Mouse (Mus musculus) brain, embryonic 14.5 days (tissue): ENCODE data around the gene Lcp2. TPM values are rescaled to one million over a fixed set of nuclear protein-coding genes. Genes with fewer than 3 reads are reported as not detected.

Experiments
- DNase-seq: peaks from one replicate; pipeline ENCODE4 v3.0.0-alpha.2; 2011; ENCODE audit warnings: low read depth
- CTCF ChIP-seq: fragments of 200-500 bp; IDR thresholded peaks from 2 replicates; pipeline ENCODE4 v1.5.1; 2012; ENCODE audit warnings: inconsistent platforms, mild to moderate bottlenecking, moderate library complexity, borderline replicate concordance; ENCODE audit not compliant: insufficient read depth, insufficient read length; ENCODE audit errors: extremely low read depth
- POLR2A ChIP-seq: fragments of 200-500 bp; IDR thresholded peaks from 2 replicates; pipeline ENCODE4 v1.6.1; 2012; ENCODE audit warnings: mild to moderate bottlenecking, inconsistent platforms, borderline replicate concordance; ENCODE audit not compliant: poor library complexity, insufficient read depth, insufficient read length, severe bottlenecking; ENCODE audit errors: extremely low read depth
- polyA plus RNA-seq: library from polyadenylated mRNA; depleted of rRNA; stranded (reverse); fragments of >200 nt; gene quantifications from 2 replicates; pipeline ENCODE4 v1.2.3, GENCODE M21; 2012

Lcp2 gene
- polyA plus RNA-seq, 1 experiment = 2.1 TPM

GRCm38 (mm10) chr11:34010859-34011172, 35.9 kb upstream of the Lcp2 start:
- TF ChIP-seq POLR2A (no peak), CTCF (no peak)
- DNase-seq = peak; percentile 26

DNA sequence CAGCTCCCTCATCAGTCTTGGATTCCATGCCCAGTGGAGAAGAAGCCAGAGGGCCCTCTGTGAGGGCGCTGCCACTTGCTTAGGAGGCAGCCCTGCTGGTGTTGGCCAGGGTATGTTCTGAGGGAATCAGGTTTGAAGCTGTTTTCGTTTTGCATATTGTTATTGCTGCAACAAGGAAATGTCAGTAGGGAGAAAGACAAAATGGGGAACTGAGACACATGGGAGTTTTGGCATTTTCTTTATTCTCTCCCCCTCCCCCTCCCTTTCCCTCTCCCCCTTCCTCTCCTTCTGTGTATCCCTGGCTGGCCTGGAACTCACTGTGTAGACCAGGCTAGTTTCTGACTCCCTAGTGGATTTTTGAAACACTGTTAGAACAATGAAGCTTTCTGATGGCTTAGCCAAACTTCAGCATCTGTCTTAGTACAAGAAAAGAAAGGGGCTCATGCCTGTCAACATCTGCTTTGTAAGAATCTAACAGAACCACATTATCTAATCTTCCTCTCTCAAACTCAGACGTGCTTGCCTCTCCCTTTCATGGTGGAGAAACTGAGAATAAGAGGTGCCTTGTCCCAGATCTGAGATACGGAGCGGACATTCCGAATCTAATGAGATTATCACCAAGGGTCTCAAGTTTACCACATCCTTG, 34.6 kb upstream of the Lcp2 start:
- TF ChIP-seq POLR2A (no peak), CTCF (no peak)
- DNase-seq = no peak

GRCm38 (mm10) chr11:34025091-34025490, 21.6 kb upstream of the Lcp2 start:
- DNase-seq = no peak
- TF ChIP-seq POLR2A = no peak
- TF ChIP-seq CTCF = no peak

DNA sequence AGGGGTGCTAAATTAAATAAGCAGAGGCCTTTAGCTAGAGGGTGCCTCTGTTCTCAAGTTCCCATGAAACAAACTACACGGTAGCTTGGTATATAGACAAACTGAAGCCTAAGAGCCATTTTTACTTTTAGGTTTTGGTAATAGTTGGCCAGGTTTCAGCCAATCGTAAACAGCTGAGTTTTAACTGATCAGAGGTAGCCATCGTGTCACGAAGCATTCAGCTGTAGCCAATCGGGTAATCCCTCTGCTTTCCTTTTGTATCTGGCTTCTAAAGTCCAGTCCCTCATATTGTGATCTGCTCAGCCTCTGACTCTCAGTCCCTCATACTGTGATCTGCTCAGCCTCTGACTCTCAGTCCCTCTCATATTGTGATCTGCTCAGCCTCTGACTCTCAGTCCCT, 17.1 kb upstream of the Lcp2 start:
- no peak for DNase-seq
- TF ChIP-seq POLR2A = no peak
- no peak for TF ChIP-seq CTCF

DNA sequence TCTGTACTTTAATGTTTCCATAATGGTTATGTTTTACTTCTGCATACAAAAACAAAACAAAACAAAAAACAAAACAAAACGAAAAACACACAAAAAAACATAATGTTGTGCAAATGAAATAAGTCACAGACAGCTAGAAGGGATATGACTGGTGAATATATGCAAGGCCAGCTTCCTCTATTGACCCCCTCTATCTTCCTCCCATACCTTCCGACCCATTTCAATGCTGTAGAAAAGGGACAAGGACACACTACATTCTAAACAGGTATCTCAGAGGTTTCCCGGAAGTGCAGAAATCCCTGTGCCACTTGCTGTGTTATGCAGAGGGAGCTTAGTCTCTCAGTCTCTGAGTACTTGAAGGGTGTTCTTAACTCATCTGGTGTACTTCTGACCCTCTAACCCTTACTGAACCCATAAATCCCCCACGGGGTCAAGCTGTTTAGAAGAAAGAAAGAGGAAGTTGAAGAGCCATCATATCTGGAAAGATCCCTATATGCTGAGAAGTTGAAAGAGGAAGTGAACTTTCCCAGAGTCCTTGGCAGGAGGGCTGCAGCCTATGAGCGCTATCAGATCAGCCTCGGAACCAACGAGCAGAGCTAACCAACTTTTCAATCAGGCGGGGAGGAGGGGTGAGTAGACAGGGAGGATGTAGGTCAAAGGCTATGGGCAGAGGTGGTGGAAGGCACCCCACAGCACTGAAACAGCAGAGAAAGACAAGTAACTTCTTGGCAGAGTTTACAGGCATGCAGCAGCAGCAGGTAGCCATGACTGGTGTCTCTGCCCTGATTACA, 15.5 kb upstream of the Lcp2 start:
- no peak for DNase-seq
- no peak for TF ChIP-seq POLR2A
- no peak for TF ChIP-seq CTCF

DNA sequence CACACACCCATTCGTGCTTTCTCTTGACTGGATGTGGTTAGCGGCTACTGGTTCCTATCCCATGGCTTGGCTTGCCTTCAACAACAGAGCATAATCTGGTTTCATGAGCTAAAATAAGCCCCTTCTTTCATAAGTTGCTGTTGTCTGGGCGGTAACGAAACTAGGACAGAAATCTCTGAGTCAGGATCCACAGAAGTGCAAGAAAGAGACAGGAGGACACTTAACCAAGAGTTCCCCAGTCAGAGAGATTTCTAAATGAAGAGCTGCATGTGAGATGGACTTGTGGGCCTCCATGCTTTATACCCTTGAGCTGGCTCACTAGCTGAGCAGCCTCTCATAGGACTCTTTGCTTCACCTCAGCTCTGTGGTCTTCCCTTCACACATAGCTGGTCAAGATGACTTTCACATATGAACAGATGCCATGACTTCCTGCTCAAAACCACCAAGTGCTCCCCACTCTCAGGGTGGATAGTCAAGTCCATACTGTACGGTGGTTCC, 12.7 kb upstream of the Lcp2 start:
- no peak for TF ChIP-seq POLR2A
- no peak for DNase-seq

DNA sequence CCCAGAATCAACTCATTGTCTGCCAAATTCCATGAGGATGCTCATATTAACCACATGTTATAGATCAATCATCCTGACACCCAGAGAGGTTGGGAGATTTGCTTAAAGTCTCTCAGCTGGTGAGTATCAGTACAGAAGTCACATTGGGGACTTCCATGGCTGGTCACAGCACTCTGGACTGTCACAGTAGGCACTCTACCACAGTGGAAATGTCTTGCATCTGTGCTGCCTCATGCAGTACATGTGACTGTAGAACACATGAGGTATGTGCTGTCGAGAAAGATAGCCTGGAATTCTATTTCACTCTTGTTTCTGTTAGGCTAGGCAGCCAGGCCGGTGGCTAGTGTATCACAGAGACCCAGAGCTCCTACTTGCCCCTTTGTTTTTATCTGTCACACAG, 11.9 kb upstream of the Lcp2 start:
- DNase-seq = no peak
- no peak for TF ChIP-seq POLR2A
- TF ChIP-seq CTCF = no peak

- DNase-seq = no peak
- TF ChIP-seq POLR2A = no peak
These were observed 10.6 kb upstream of the Lcp2 start for GRCm38 (mm10) chr11:34035909-34036658.

DNA sequence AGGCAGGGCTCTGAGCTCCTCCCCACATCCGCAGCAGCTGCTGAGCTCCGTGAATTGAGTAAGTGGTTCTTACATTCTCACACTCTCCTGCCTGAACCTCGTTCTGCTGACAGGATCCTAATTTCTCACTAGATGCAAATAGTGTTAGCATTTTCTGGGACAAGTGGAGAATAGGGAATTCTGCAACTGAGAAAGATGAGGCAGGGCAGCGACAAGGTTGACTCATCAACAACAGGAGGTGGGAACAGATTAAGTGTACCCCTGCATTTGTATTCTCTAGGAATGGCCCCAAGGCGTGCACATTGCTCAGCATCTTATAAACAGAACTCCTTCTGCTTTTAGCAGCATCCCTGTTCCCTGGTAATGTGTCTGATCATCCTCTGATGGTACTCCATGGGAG, 6.7 kb upstream of the Lcp2 start:
- TF ChIP-seq CTCF (no peak), POLR2A (no peak)
- DNase-seq = no peak

- TF ChIP-seq CTCF (no peak), POLR2A (no peak)
- no peak for DNase-seq
These were observed 3.9 kb upstream of the Lcp2 start for GRCm38 (mm10) chr11:34042808-34043207.

DNA sequence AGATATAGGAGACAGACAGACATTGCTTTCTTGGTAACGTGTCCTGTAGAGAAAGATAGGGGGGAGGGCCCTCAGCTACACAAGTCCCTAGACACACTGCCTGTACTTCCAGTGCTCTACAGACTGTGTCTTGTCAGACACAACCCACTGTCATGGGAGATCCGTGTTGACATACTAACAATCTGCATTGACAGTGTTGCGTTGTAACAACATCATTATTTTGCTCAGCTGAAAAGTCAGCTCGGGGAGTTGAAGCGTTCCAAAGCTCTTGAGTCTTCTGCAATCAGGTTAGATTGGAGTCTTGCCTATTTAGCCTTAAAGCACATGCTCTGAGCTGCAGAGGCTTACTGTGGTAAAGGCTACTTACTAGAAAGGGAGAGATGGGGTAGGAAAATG, 820 bp downstream of the Lcp2 start:
- TF ChIP-seq CTCF (no peak), POLR2A (no peak)
- no peak for DNase-seq
